ENCODE assay signal across 10 mouse cellular contexts in the genomic region with DNA sequence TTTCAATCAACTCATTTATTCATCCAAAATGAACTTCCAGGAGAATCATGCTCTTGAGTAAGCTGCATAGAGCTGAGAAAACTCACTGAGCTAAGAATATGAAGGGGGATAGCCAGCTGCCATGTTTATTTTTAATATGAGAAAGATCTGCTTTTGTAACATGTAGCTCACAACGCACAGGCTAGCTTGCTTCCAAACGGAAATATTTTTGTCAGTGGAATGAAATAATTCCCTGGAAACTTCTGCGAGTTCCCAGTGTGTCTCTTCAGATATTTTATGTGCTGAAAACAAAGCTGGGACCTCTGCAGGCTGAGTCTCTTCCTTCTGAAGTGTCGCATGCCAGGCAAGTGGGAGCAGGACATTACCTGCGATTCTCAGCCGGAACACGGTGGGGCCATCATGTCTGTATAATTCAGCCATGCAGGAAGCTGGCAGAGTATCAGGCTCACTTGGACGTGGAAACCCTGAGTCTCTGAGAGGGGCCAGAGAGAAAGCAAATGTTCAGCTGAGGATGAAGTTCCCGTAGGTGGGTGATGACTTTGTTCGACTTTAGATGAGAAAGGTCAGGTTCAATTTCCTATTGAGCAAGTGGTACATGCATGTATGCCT.
"Had no signal": no experiment of that assay in that cellular context is flagged by ENCODE, and none has a peak within 500 bp of the region (broad histone marks: within the 10 kb centered on the region; RNA-seq: fewer than 3 reads in every experiment).

No protein-coding gene starts in this region.

- DNase-seq: kidney, adult 8-10 months; kidney, postnatal 25 days; lung, embryonic 14.5 days; lung, postnatal 10 days; lung, postnatal 4 days; midbrain, embryonic 14.5 days; spleen, adult 18-20 months; thymus, adult 2 months; thymus, postnatal 25 days had no signal

- ATAC-seq: liver, embryonic 12.5 days had no signal
